Mouse (Mus musculus) mesoderm, embryonic 11.5 days (tissue): ENCODE measurements at regions not wholly inside any gene's neighbourhood (a gene's known extent, or its start where the extent isn't known, plus 50 kb on each side); places are given as distances from the start of the nearest gene placed in this dataset.

ENCODE experiments used
- DNase-seq: peaks from one replicate; pipeline ENCODE4 v3.0.0-alpha.2; 2012; ENCODE audit warnings: low read depth, low spot score

- DNase-seq = no peak
Observed at GRCm38 (mm10) chr13:83023972-83024371, 479.9 kb upstream of the Mef2c start.

- DNase-seq = no peak
Observed at GRCm38 (mm10) chr13:83035962-83036361, 467.9 kb upstream of the Mef2c start.

- no peak for DNase-seq
Observed at GRCm38 (mm10) chr13:83041506-83041905, 462.3 kb upstream of the Mef2c start.

- no peak for DNase-seq
Observed at GRCm38 (mm10) chr13:83045516-83045915, 458.3 kb upstream of the Mef2c start.

- no peak for DNase-seq
Observed at GRCm38 (mm10) chr13:83045970-83046369, 457.9 kb upstream of the Mef2c start.

- peak; percentile 66 for DNase-seq
Observed at GRCm38 (mm10) chr13:83046571-83047123, 457.2 kb upstream of the Mef2c start.

- DNase-seq = no peak
Observed at GRCm38 (mm10) chr13:83055865-83056264, 448.0 kb upstream of the Mef2c start.

GRCm38 (mm10) chr13:83056415-83056814, 447.4 kb upstream of the Mef2c start:
- DNase-seq = no peak

- no peak for DNase-seq
Observed at GRCm38 (mm10) chr13:83064727-83065126, 439.1 kb upstream of the Mef2c start.

GRCm38 (mm10) chr13:83065201-83065600, 438.6 kb upstream of the Mef2c start:
- DNase-seq = no peak

GRCm38 (mm10) chr13:83066115-83066753, 437.6 kb upstream of the Mef2c start:
- no peak for DNase-seq

- no peak for DNase-seq
Observed at GRCm38 (mm10) chr13:83067496-83067895, 436.3 kb upstream of the Mef2c start.

GRCm38 (mm10) chr13:83068588-83068987, 435.2 kb upstream of the Mef2c start:
- DNase-seq = no peak

- no peak for DNase-seq
Observed at GRCm38 (mm10) chr13:83069293-83069692, 434.5 kb upstream of the Mef2c start.

GRCm38 (mm10) chr13:83072073-83072472, 431.8 kb upstream of the Mef2c start:
- DNase-seq = no peak

- DNase-seq = no peak
Observed at GRCm38 (mm10) chr13:83074219-83074965, 429.4 kb upstream of the Mef2c start.

GRCm38 (mm10) chr13:83075320-83075877, 428.4 kb upstream of the Mef2c start:
- no peak for DNase-seq

- no peak for DNase-seq
Observed at GRCm38 (mm10) chr13:83076611-83077010, 427.2 kb upstream of the Mef2c start.

- no peak for DNase-seq
Observed at GRCm38 (mm10) chr13:83077085-83077484, 426.7 kb upstream of the Mef2c start.

- no peak for DNase-seq
Observed at GRCm38 (mm10) chr13:83079291-83079690, 424.5 kb upstream of the Mef2c start.

GRCm38 (mm10) chr13:83084948-83085347, 418.9 kb upstream of the Mef2c start:
- DNase-seq = no peak

GRCm38 (mm10) chr13:83099908-83100307, 403.9 kb upstream of the Mef2c start:
- no peak for DNase-seq

- DNase-seq = peak; percentile 23
Observed at GRCm38 (mm10) chr13:83110610-83111009, 393.2 kb upstream of the Mef2c start.
